Mouse (Mus musculus) kidney, adult 2 months (tissue): Measurements from ENCODE around the gene Borcs6. TPM values are rescaled to one million over a fixed set of nuclear protein-coding genes. Genes with fewer than 3 reads are reported as not detected.

ENCODE experiments used
- DNase-seq: peaks from one replicate; pipeline ENCODE4 v3.0.0; 2021
- H3K27ac ChIP-seq: fragments of 200-500 bp; 2 replicates; pipeline ENCODE4 v1.5.1; 2012; ENCODE audit warnings: low read depth, low read length, control low read depth, inconsistent platforms; ENCODE audit not compliant: insufficient read depth
- H3K27me3 ChIP-seq: fragments of 200-500 bp; replicated peaks from 2 replicates; pipeline ENCODE4 v1.6.1; 2012; ENCODE audit warnings: mild to moderate bottlenecking, moderate library complexity, low read length, inconsistent platforms; ENCODE audit not compliant: control insufficient read depth, insufficient read depth
- H3K36me3 ChIP-seq: fragments of 200-500 bp; 2 replicates; pipeline ENCODE4 v1.6.1; 2012; ENCODE audit warnings: mild to moderate bottlenecking, moderate library complexity, low read length, inconsistent platforms; ENCODE audit not compliant: control insufficient read depth, insufficient read depth
- H3K4me1 ChIP-seq: fragments of 200-500 bp; 2 replicates; pipeline ENCODE4 v1.6.1; 2011; ENCODE audit warnings: low read length; ENCODE audit not compliant: control insufficient read depth, insufficient read depth
- H3K4me3 ChIP-seq: fragments of 200-500 bp; 2 replicates; pipeline ENCODE4 v1.5.1; 2011; ENCODE audit warnings: mild to moderate bottlenecking, low read depth, low read length, control low read depth; ENCODE audit not compliant: insufficient read depth
- CTCF ChIP-seq: fragments of 200-500 bp; conservative IDR thresholded peaks from 2 replicates; pipeline ENCODE4 v1.5.1; 2011; ENCODE audit warnings: low read depth, mild to moderate bottlenecking, control low read depth, low read length, moderate library complexity, mixed read lengths; ENCODE audit not compliant: insufficient read depth, insufficient read length
- POLR2A ChIP-seq: fragments of 200-500 bp; IDR thresholded peaks from one replicate; pipeline ENCODE4 v1.6.1; 2011; ENCODE audit warnings: low read depth, low read length, control low read depth
- WGBS: fragments of 180-500 bp; shearing (Covaris S2); methylation state at CpG from one replicate; pipeline ENCODE4 v1.1.7; 2018; 5-methylcytosine and 5-hydroxymethylcytosine counted together
- polyA plus RNA-seq: library from polyadenylated mRNA; depleted of rRNA; stranded (reverse); fragments of >200 nt; gene quantifications from 2 replicates; pipeline ENCODE4 v1.2.3, GENCODE M21; 2012

The Borcs6 gene
- polyA plus RNA-seq, 1 experiment, result 14.8 TPM

DNA sequence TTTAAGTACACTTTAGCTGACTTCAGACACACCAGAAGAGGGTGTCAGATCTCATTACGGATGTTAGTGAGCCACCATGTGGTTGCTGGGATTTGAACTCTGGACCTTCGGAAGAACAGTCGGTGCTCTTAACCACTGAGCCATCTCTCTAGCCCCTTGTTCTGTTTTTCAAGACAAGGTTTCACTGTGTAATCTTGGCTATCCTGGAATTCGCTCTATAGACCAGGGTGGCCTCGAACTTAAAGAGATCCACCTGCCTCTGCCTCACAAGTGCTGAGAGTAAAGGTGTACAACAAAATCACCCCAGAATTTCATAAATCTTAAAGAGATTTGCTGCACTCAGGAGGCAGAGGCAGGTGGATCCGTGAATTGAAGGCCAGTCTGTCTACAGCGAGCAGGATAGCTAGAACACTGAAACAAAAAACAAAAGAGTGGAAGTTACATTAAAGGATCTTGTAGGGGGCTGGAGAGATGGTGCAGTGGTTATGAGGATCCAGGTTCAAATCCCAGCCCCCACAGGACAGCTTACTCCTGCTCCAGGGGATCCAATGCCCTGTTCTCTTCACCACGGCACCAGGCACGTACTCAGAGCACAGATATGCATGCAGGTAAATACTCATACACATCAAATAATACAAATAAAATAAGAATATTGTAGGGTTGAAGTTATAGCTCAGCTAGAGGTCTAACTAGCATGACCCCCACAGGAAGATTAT lies 16.4 kb downstream of the Borcs6 start:
- WGBS, result 68% methylated on average over 9 of the region's 9 CpGs

DNA sequence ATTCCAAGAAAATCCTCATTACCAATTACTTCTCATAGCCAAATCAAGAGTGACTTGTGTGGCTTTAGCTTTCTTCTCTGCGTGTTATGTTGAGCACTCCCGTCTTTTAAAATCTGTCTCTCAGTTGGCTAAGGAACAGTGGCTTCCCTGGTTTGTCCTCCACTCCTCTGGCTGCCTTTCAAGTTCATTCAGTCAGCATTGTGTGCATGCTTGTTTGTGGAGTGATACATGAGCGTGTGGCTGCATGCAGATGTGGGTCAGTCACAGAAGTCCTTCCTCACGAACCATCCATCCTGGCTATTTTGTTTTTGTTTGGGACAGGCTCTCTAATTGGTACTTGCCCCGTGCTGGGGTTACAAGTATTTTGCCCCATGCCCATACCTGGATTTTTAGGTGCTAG lies 17.1 kb downstream of the Borcs6 start:
- no peaks in the 10 kb centered on the region for H3K27me3 ChIP-seq
- DNase-seq, result no peak
- WGBS, result 72% methylated on average over 5 of the region's 5 CpGs

More for the DNA sequence above, 16.4 kb downstream of the Borcs6 start:
- H3K4me3 ChIP-seq, result no peak overlapping the region
- H3K4me1 ChIP-seq, result peaks cover 11% of the 10 kb centered on the region; the same call in 1 of the 2 replicates
- no peak overlapping the region for H3K27ac ChIP-seq
- no peaks in the 10 kb centered on the region for H3K36me3 ChIP-seq
- H3K27me3 ChIP-seq, result no peaks in the 10 kb centered on the region
- no peak for TF ChIP-seq POLR2A
- no peak for TF ChIP-seq CTCF
- DNase-seq, result no peak

DNA sequence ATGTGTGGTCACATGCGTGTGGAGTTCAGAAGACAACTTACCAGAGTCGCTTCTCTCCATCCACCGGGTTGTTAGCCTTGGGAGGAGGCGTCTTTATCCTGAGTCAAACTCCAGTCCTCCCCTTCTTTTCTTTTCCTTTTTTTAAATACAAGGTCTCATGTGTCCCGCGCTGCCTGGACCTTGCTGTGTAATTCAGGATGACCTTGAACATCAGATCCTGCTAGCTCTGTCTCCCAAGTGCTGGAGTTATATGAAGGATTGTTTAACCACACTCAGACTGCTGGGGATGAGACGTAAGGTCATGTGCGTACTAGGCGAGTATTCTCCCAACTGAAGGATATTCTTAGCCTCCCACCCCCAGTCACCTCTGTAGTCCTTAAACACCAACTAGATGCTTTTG lies 17.8 kb downstream of the Borcs6 start:
- Histone ChIP-seq H3K4me1 (peaks cover 3% of the 10 kb centered on the region; the same call in 1 of the 2 replicates), H3K36me3 (no peaks in the 10 kb centered on the region), H3K27ac (no peak overlapping the region), H3K4me3 (no peak overlapping the region), H3K27me3 (no peaks in the 10 kb centered on the region)
- no peak for DNase-seq
- WGBS, result 80% methylated on average over 9 of the region's 9 CpGs
- TF ChIP-seq CTCF (no peak), POLR2A (no peak)

More for the DNA sequence above, 17.1 kb downstream of the Borcs6 start:
- Histone ChIP-seq H3K4me3 (no peak overlapping the region), H3K4me1 (peaks cover 6% of the 10 kb centered on the region; the same call in 1 of the 2 replicates), H3K27ac (no peak overlapping the region), H3K36me3 (no peaks in the 10 kb centered on the region)
- TF ChIP-seq CTCF, result no peak
- TF ChIP-seq POLR2A, result no peak

DNA sequence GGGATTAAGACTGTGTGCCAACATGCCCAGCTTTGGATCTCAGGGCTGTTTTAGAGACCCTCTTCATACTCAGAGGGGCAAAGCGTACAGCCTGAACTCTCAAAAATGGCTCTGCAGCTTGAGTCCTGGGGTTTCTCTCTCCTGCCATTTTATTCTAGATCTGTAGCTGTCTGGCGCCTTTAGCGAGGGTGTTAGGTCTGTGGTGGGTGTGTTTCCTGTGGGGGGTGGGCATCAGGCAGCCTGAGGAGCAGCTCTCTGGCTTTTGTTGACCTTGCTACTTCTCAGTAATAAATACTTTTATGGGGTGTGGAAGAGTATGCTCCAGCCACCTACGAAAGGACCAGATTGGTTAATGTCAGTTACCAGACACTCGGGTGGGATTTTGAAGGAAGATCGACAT lies 18.5 kb downstream of the Borcs6 start:
- no peaks in the 10 kb centered on the region for H3K27me3 ChIP-seq
- WGBS, result 81% methylated on average over 6 of the region's 6 CpGs
- peaks cover 3% of the 10 kb centered on the region; the same call in 1 of the 2 replicates for H3K4me1 ChIP-seq
- no peak for TF ChIP-seq CTCF
- no peak for TF ChIP-seq POLR2A
- no peak overlapping the region for H3K4me3 ChIP-seq
- H3K36me3 ChIP-seq, result no peaks in the 10 kb centered on the region
- no peak for DNase-seq
- no peak overlapping the region for H3K27ac ChIP-seq

DNA sequence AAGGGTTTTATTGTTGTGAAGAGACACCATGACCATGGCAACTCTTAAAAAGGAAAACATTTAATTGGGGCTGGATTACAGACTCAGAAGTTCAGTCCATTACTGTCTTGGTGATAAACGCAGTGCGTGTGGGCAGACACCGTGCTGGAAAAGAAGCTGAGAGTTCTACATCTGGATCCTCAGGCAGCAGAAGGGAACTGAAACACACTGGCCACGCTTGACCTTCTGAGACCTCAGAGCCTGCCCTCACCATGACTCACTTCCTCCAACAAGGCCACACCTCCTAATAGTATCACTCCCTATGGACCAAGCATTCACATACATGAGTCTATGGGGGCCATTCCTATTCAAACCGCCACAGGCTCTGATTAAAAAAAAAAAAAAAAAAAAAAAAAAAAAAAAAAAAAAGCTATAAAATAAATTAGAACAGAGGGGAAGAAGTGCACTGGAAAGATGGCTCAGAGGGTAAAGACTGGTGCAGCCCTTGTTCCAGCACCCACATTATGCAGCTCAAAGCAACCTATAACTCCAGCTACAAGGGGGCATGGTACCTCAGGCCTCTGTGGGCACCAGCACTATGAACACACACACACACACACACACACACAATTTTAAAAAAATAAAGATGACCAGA lies 19.4 kb downstream of the Borcs6 start:
- no peak for DNase-seq
- WGBS, result 52% methylated on average over 5 of the region's 5 CpGs

DNA sequence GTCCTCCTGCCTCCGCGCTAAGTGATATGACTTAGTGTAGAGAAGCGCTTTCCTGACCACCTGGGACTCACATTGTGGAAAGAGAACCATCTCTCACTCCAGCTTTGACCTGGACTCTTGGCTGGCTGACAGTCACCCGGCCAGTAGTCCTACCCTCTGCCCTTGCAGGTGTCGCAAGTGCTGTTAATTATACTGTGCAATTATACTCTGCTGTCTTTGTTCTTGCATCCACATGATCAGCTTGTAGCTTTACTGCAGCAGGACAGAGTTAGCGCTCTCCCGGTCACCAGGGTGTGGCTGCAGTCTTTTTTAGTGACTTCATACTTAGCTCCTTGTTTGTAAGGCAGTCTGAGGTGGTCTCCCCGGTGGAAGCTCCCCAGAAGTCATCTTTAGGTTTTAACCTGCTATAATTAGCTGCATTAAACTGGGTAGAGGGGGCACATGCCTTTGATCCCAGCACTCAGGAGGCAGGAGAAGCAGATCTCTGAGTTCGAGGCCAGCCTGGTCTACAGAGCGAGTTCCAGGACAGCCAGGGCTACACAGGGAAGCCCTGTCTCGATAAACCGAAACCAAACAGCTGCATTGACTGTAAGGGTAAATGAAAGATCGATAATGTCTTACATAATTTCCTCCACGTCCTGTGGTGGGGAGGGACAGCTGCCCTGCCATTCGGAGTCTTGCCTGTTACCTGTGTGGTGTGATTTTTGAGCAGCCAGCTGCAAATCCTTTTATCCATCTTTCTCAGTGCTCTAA lies 20.8 kb downstream of the Borcs6 start:
- Histone ChIP-seq H3K27me3 (no peaks in the 10 kb centered on the region), H3K36me3 (no peaks in the 10 kb centered on the region), H3K27ac (no peak overlapping the region), H3K4me1 (no peaks in the 10 kb centered on the region), H3K4me3 (no peak overlapping the region)
- peak; percentile 49 for DNase-seq
- WGBS, result 77% methylated on average over 15 of the region's 15 CpGs
- TF ChIP-seq POLR2A, result no peak
- no peak for TF ChIP-seq CTCF

More for the DNA sequence above, 19.4 kb downstream of the Borcs6 start:
- Histone ChIP-seq H3K36me3 (no peaks in the 10 kb centered on the region), H3K27me3 (no peaks in the 10 kb centered on the region), H3K27ac (no peak overlapping the region), H3K4me3 (no peak overlapping the region), H3K4me1 (no peaks in the 10 kb centered on the region)
- no peak for TF ChIP-seq CTCF
- no peak for TF ChIP-seq POLR2A

DNA sequence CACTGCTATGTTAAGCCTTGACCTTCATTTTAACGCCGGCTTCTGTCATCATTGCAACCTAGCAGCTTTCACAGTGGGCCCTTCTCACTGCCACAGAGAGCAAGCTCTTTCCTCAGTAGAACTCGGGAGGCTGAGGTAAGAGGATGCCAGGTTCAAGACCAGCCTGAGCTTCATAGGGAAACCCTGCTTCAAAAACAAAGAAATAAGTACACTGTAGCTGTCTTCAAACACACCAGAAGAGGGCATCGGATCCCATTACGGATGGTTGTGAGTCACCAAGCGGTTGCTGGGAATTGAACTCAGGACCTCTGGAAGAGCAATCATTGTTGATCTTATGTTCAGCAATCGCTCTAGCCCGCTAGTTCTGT lies 21.3 kb downstream of the Borcs6 start:
- H3K36me3 ChIP-seq, result no peaks in the 10 kb centered on the region
- H3K4me3 ChIP-seq, result no peak overlapping the region
- H3K4me1 ChIP-seq, result no peaks in the 10 kb centered on the region
- no peaks in the 10 kb centered on the region for H3K27me3 ChIP-seq
- no peak overlapping the region for H3K27ac ChIP-seq
- WGBS, result 94% methylated on average over 8 of the region's 8 CpGs
- no peak for DNase-seq
- no peak for TF ChIP-seq POLR2A
- TF ChIP-seq CTCF, result no peak
